Mouse (Mus musculus) kidney, postnatal 36 days (tissue): ENCODE measurements around the gene Pemt.

Source experiments
- DNase-seq, 2 experiments: peaks; one replicate each; pipeline ENCODE4 v3.0.0; 2021 to 2022; ENCODE audit warnings: mixed read lengths in 2 of 2

The Pemt gene

DNA sequence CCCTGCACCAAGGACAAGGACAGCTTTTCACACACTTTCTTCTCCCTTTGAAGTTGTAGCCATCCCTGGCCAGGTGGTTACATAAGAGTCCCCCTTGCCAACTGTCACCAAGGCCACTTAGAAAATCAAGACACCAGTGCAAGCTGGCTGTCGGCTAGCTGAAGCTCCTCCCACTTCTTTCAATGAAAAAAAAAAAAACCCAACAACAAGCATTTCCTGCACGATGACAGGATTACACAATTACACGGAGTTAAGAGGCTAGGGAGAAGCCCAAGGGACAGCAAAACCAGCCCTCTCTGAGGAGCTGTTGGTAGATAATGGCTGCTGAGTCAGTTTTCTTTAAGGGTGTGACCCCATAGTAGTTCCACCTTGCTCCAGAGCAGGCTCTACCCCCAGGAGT lies 104.9 kb downstream of the Pemt start:
- DNase-seq = peak; percentile 31 to 51

- DNase-seq = no peak
These were observed 105.6 kb downstream of the Pemt start for GRCm38 (mm10) chr11:59940645-59941044.

DNA sequence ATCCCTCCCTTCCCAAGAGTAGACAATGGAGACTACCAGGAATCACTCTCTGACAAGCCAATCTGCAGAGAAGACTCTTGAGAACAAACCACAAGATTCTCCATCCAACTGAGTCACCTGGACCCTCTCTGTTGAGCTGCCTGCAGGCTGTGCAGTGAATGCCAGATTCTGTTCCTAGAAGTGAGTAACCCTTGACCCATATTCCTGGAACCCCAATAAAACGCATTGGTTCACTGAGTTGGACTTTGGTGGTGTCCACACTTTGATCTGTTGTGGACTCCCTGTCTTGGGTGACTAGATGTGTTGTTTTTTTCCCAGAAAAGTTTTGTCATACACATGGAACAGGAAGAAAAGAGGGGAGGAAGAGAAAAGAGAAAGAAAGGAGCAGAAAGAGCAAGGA lies 106.5 kb downstream of the Pemt start:
- peak; percentile 44 to 50 for DNase-seq

- no peak for DNase-seq
These were observed 108.7 kb downstream of the Pemt start for GRCm38 (mm10) chr11:59937615-59938014.

GRCm38 (mm10) chr11:59937023-59937422 lies 109.3 kb downstream of the Pemt start:
- no peak for DNase-seq

GRCm38 (mm10) chr11:59933943-59934342 lies 112.3 kb downstream of the Pemt start:
- DNase-seq = no peak

GRCm38 (mm10) chr11:59932560-59933337 lies 113.5 kb downstream of the Pemt start:
- DNase-seq = no peak

DNA sequence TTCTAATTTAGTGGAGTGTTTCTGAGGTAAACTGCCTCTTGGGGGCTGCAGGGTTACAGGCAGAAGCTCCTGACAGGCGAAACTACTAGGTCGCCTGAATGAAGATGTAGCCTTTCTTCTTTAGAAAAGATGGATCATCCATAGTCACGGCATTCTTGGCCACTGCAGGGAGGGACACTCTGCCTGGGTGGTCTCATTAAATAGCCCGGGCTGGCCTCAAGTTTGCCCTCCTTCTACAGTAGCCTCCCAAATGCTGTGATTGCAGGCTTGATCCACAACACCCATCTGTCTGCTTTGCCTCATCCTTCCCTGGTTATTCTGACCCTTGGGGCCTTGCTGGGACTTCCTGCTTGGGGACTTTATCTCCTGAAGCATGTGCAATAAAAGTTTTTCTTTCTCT lies 116.3 kb downstream of the Pemt start:
- DNase-seq = no peak

GRCm38 (mm10) chr11:59921265-59921664 lies 125.0 kb downstream of the Pemt start:
- DNase-seq = peak; percentile 80 to 84
